Mouse (Mus musculus) C2C12 (cell line): Measurements from ENCODE around the gene Fscb.

ENCODE experiments used
- CEBPB ChIP-seq: IDR thresholded peaks from one replicate; pipeline ENCODE4 v1.6.1; 2011; ENCODE audit warnings: low read depth, mild to moderate bottlenecking, control low read depth, moderate library complexity
- CTCF ChIP-seq: IDR thresholded peaks from one replicate; pipeline ENCODE4 v1.5.1; 2011; ENCODE audit not compliant: control insufficient read depth, insufficient read depth, insufficient read length
- FOSL1 ChIP-seq: IDR thresholded peaks from one replicate; pipeline ENCODE4 v1.8.0; 2011; ENCODE audit warnings: mild to moderate bottlenecking, low read length; ENCODE audit not compliant: poor library complexity, insufficient read depth, severe bottlenecking
- MAX ChIP-seq: IDR thresholded peaks from one replicate; pipeline ENCODE4 v1.6.1; 2011; ENCODE audit warnings: mild to moderate bottlenecking, control low read depth
- MYOD1 ChIP-seq: IDR thresholded peaks from one replicate; pipeline ENCODE4 v1.6.1; 2011; ENCODE audit warnings: low read depth; ENCODE audit not compliant: control insufficient read depth, insufficient read length
- MYOG ChIP-seq: IDR thresholded peaks from one replicate; pipeline ENCODE4 v1.6.1; 2011; ENCODE audit not compliant: control insufficient read depth, insufficient read length; ENCODE audit errors: extremely low read depth
- USF1 ChIP-seq: IDR thresholded peaks from one replicate; pipeline ENCODE4 v1.6.1; 2011; ENCODE audit warnings: low read depth, mild to moderate bottlenecking, control low read depth, moderate library complexity

GRCm38 (mm10) chr12:64436675-64437074 lies 37.8 kb downstream of the Fscb start:
- TF ChIP-seq CTCF (no peak), USF1 (no peak), MAX (no peak), FOSL1 (no peak), MYOD1 (no peak), MYOG (no peak), CEBPB (no peak)
